Mouse (Mus musculus): Measurements from ENCODE around the gene Wdr59. TPM values are rescaled to one million over a fixed set of nuclear protein-coding genes. Genes with fewer than 3 reads are reported as not detected.

Gene Wdr59
- polyA plus RNA-seq, 1 experiment, result 9.0 TPM

DNA sequence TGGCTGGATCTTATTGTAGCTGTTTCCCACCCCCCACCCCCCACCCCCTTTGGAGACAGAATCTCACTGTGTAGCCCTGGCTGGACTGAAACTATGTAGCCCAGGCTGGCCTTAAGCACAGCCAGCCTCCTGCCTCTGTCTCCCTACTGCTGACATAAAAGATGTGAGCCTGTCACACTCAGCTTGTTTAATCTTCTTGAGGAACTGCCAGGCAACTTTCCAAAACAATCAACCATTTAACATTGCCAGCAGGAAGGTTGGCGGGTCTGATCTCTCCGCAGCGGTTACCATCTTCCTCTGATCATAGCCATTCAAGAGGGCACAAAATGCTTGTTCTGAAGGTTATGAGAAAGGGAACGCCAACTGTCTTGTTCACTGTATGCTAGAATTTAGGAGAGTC, 11.6 kb upstream of the Wdr59 start:
- Histone ChIP-seq H3K36me3 (ENCODE audit: control insufficient read depth, insufficient read depth, low read length) (no peaks in the 10 kb centered on the region), H3K27me3 (ENCODE audit: control insufficient read depth, insufficient read depth, low read length) (no peaks in the 10 kb centered on the region), H3K27ac (ENCODE audit: control insufficient read depth, insufficient read depth, low read length) (no peak overlapping the region), H3K4me3 (ENCODE audit: control insufficient read depth, insufficient read depth, low read length) (no peak overlapping the region), H3K4me1 (replicated peaks; ENCODE audit: control insufficient read depth, insufficient read depth, low read length) (peaks cover 2% of the 10 kb centered on the region; the same call in 1 of the 2 replicates)
- WGBS, result 91% methylated on average over 4 of the region's 4 CpGs
- TF ChIP-seq POLR2A (IDR thresholded peaks at IDR 0.05; ENCODE audit: control insufficient read depth, extremely low read depth, insufficient read depth, low read length, poor library complexity), result no peak
- TF ChIP-seq CTCF (IDR thresholded peaks at IDR 0.05; ENCODE audit: borderline replicate concordance, control insufficient read depth, extremely low read depth, insufficient read depth, low read length, poor library complexity), result no peak
- no peak for DNase-seq

DNA sequence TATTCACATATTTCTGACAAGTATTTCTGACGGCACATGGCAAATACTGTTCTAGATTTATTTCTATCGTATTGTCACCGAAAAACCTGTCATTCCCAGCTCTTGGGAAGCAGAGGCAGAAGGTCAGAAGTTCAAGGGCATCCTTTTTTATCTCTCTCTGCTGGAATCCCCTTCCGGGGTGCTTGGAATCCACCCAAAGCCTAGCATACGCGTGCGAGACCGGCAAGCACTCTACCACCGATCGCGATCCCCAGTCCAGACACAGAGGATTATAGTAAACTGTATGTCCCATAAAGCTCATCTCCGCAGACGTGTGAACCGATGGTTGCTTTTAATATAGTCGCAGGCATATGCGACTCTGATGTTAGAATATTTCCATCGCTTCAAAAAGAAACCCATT, 9.7 kb upstream of the Wdr59 start:
- Histone ChIP-seq H3K27ac (ENCODE audit: control insufficient read depth, insufficient read depth, low read length) (no peak overlapping the region), H3K4me1 (replicated peaks; ENCODE audit: control insufficient read depth, insufficient read depth, low read length) (peaks cover 16% of the 10 kb centered on the region), H3K27me3 (ENCODE audit: control insufficient read depth, insufficient read depth, low read length) (no peaks in the 10 kb centered on the region), H3K4me3 (ENCODE audit: control insufficient read depth, insufficient read depth, low read length) (no peak overlapping the region), H3K36me3 (ENCODE audit: control insufficient read depth, insufficient read depth, low read length) (no peaks in the 10 kb centered on the region)
- WGBS, result 96% methylated on average over 17 of the region's 17 CpGs
- DNase-seq, result no peak
- TF ChIP-seq POLR2A (IDR thresholded peaks at IDR 0.05; ENCODE audit: control insufficient read depth, extremely low read depth, insufficient read depth, low read length, poor library complexity), result no peak
- no peak for TF ChIP-seq CTCF (IDR thresholded peaks at IDR 0.05; ENCODE audit: borderline replicate concordance, control insufficient read depth, extremely low read depth, insufficient read depth, low read length, poor library complexity)

DNA sequence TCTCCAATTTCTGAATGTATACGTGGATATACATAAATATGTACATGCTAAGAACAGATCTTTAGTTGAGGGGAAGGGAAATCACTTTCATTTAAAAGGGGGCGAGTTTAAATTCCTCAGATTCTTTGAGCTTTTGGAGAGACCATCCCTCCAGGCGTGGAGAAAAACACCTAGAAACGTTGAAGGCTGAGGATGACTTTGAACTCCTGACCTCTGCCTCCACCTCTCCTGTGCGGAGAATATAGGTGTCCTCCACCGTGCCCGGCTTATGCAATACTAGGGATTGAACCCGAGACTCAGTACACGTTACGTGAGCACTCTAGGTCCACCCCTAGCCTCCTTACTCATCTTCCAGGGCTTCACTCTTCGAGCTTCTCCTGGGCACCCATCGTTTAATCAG, 9.3 kb upstream of the Wdr59 start:
- peaks cover 16% of the 10 kb centered on the region for H3K4me1 ChIP-seq (replicated peaks; ENCODE audit: control insufficient read depth, insufficient read depth, low read length)
- no peak overlapping the region for H3K27ac ChIP-seq (ENCODE audit: control insufficient read depth, insufficient read depth, low read length)
- H3K4me3 ChIP-seq (ENCODE audit: control insufficient read depth, insufficient read depth, low read length), result no peak overlapping the region
- TF ChIP-seq CTCF (IDR thresholded peaks at IDR 0.05; ENCODE audit: borderline replicate concordance, control insufficient read depth, extremely low read depth, insufficient read depth, low read length, poor library complexity), result no peak
- TF ChIP-seq POLR2A (IDR thresholded peaks at IDR 0.05; ENCODE audit: control insufficient read depth, extremely low read depth, insufficient read depth, low read length, poor library complexity), result no peak
- WGBS, result 92% methylated on average over 12 of the region's 12 CpGs
- DNase-seq, result no peak
- H3K27me3 ChIP-seq (ENCODE audit: control insufficient read depth, insufficient read depth, low read length), result no peaks in the 10 kb centered on the region
- H3K36me3 ChIP-seq (ENCODE audit: control insufficient read depth, insufficient read depth, low read length), result no peaks in the 10 kb centered on the region

DNA sequence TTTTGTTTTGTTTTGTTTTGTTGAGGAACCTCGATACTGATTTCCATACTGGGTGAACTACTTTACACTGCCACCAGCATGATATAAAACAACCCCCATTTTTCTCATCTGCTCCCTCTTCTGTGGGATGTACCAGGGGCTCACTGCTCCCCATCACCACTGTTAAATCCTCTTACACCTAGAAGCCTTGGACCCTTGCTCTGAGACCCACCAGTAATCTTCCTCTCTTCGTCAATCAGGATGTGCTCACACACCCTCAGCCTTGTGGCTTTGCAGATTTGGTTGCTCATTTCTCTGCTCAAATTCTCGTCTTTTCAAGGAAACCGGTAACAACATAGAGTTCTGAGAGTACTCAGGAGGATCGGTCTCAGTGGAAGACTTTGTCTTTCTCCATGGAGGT, 6.2 kb upstream of the Wdr59 start:
- H3K4me1 ChIP-seq (replicated peaks; ENCODE audit: control insufficient read depth, insufficient read depth, low read length), result peaks cover 16% of the 10 kb centered on the region
- WGBS, result 45% methylated on average over 5 of the region's 5 CpGs
- no peak overlapping the region for H3K27ac ChIP-seq (ENCODE audit: control insufficient read depth, insufficient read depth, low read length)
- TF ChIP-seq POLR2A (IDR thresholded peaks at IDR 0.05; ENCODE audit: control insufficient read depth, extremely low read depth, insufficient read depth, low read length, poor library complexity), result no peak
- no peak for TF ChIP-seq CTCF (IDR thresholded peaks at IDR 0.05; ENCODE audit: borderline replicate concordance, control insufficient read depth, extremely low read depth, insufficient read depth, low read length, poor library complexity)
- no peak for DNase-seq
- no peak overlapping the region for H3K4me3 ChIP-seq (ENCODE audit: control insufficient read depth, insufficient read depth, low read length)
- no peaks in the 10 kb centered on the region for H3K36me3 ChIP-seq (ENCODE audit: control insufficient read depth, insufficient read depth, low read length)
- no peaks in the 10 kb centered on the region for H3K27me3 ChIP-seq (ENCODE audit: control insufficient read depth, insufficient read depth, low read length)

DNA sequence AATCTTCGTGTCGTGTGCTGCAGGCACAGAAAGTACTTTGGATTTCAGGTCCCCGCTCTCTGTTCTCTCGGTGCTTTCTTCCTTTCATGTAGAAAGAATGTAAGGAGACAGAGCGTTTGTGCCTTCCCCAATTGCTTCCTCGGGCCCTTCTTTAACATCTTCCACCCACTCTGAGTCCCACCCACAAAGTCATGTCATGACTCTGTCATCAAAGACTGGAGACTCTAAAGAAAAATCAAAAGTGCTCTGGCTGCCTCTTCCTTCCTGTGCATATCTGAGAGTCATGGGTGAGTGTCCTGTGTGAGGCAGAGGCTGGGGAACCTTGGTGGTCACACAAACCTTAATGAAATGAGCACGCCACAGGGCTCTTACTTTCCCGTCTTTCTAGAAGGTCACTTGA, 5.3 kb upstream of the Wdr59 start:
- no peak for TF ChIP-seq CTCF (IDR thresholded peaks at IDR 0.05; ENCODE audit: borderline replicate concordance, control insufficient read depth, extremely low read depth, insufficient read depth, low read length, poor library complexity)
- no peak for TF ChIP-seq POLR2A (IDR thresholded peaks at IDR 0.05; ENCODE audit: control insufficient read depth, extremely low read depth, insufficient read depth, low read length, poor library complexity)
- 19% methylated on average over 8 of the region's 8 CpGs for WGBS
- Histone ChIP-seq H3K27ac (ENCODE audit: control insufficient read depth, insufficient read depth, low read length) (peak overlapping the region; percentile 76), H3K4me3 (ENCODE audit: control insufficient read depth, insufficient read depth, low read length) (peak overlapping the region; percentile 4; the same call in 1 of the 2 replicates), H3K4me1 (replicated peaks; ENCODE audit: control insufficient read depth, insufficient read depth, low read length) (peaks cover 16% of the 10 kb centered on the region), H3K27me3 (ENCODE audit: control insufficient read depth, insufficient read depth, low read length) (no peaks in the 10 kb centered on the region), H3K36me3 (ENCODE audit: control insufficient read depth, insufficient read depth, low read length) (no peaks in the 10 kb centered on the region)
- peak; percentile 54 for DNase-seq

DNA sequence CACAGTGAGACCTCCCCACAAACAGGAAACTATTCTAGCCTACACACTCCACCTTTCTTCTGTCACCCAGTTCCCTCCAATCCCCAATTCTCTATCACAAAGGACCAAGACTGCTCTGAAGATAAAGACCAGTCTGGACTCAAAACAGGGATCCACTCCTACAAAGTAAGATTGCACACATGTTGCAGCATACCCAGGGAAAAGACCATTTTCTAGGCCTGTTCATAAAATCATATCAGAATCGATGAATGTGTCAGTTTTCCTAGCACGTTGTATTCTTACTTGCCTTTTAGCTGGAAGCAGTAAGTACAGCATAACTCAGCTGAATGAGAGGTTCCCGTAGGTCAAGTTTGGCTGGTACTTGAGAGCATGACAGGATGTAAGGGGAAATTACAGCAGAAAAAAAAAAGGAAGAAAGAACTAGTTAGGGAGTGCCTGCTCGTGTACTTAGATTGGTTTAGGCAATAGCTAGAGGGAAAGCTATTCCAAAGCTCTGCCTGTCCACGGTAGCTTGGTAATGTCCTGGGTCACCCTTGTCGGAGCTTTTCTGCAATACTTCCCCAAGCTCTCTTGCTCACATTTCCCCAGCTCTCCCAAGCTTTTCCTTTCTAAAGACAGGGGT, 4.6 kb upstream of the Wdr59 start:
- no peak for TF ChIP-seq CTCF (IDR thresholded peaks at IDR 0.05; ENCODE audit: borderline replicate concordance, control insufficient read depth, extremely low read depth, insufficient read depth, low read length, poor library complexity)
- no peak for TF ChIP-seq POLR2A (IDR thresholded peaks at IDR 0.05; ENCODE audit: control insufficient read depth, extremely low read depth, insufficient read depth, low read length, poor library complexity)
- no peaks in the 10 kb centered on the region for H3K36me3 ChIP-seq (ENCODE audit: control insufficient read depth, insufficient read depth, low read length)
- peak overlapping the region; percentile 76 for H3K27ac ChIP-seq (ENCODE audit: control insufficient read depth, insufficient read depth, low read length)
- DNase-seq, result no peak
- peaks cover 16% of the 10 kb centered on the region for H3K4me1 ChIP-seq (replicated peaks; ENCODE audit: control insufficient read depth, insufficient read depth, low read length)
- peak overlapping the region; percentile 4; the same call in 1 of the 2 replicates for H3K4me3 ChIP-seq (ENCODE audit: control insufficient read depth, insufficient read depth, low read length)
- 29% methylated on average over 6 of the region's 6 CpGs for WGBS
- H3K27me3 ChIP-seq (ENCODE audit: control insufficient read depth, insufficient read depth, low read length), result no peaks in the 10 kb centered on the region

DNA sequence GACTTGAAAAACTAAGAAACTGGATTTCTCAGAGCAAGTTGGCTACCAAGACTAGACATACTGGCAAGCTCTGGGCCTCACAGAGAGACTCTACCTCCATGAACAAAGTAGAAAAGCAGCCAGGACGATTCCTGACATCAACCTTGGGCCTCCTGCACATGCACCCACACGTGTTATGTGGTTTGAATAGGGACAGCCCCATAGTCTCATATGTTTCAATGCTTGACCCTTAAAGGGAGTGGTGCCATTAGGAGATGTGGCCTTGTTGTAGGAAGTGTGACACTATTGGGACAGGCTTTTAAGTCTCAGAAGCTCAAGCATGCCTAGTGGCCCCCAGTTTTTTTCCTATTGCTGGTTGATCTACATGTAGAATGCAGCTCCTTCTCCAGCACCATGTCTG, 4.4 kb downstream of the Wdr59 start:
- Histone ChIP-seq H3K4me3 (ENCODE audit: control insufficient read depth, insufficient read depth, low read length) (no peak overlapping the region), H3K27ac (ENCODE audit: control insufficient read depth, insufficient read depth, low read length) (no peak overlapping the region), H3K4me1 (replicated peaks; ENCODE audit: control insufficient read depth, insufficient read depth, low read length) (no peaks in the 10 kb centered on the region; the same call in 1 of the 2 replicates), H3K36me3 (ENCODE audit: control insufficient read depth, insufficient read depth, low read length) (no peaks in the 10 kb centered on the region), H3K27me3 (ENCODE audit: control insufficient read depth, insufficient read depth, low read length) (no peaks in the 10 kb centered on the region)
- 94% methylated on average over 2 of the region's 2 CpGs for WGBS
- TF ChIP-seq CTCF (IDR thresholded peaks at IDR 0.05; ENCODE audit: borderline replicate concordance, control insufficient read depth, extremely low read depth, insufficient read depth, low read length, poor library complexity), result no peak
- no peak for DNase-seq
